Mouse (Mus musculus) thymus, postnatal 0 days (tissue): ENCODE results near the gene Isg20l2. TPM values are rescaled to one million over a fixed set of nuclear protein-coding genes. Genes with fewer than 3 reads are reported as not detected.
A peak's percentile ranks its signal among the peaks of the same experiment; 100 is the strongest.
"Not testable (repeated sequence)": the region's sequence is repeated elsewhere in the genome, so short reads cannot be mapped to it uniquely, and the experiment has no call there.

Experiments used
- DNase-seq: peaks from one replicate; pipeline ENCODE4 v3.0.0-alpha.2; 2015; ENCODE audit warnings: low spot score
- polyA plus RNA-seq: library from polyadenylated mRNA; unstranded; fragments of >200 nt; fragmentation: Nextera tagmentation; extraction: Ambion mirVana; gene quantifications from 2 replicates; pipeline ENCODE4 v1.2.1, GENCODE M21; 2015

Isg20l2 gene
- 58.9 and 61.4 TPM in 2 replicates for polyA plus RNA-seq

- peak; percentile 97 for DNase-seq
Observed at GRCm38 (mm10) chr3:87930078-87930795, at the start of gene Isg20l2, which contains the start of gene Rrnad1. Isg20l2 (plus strand) TSS chr3:87930314. Rrnad1 (minus strand) TSS chr3:87930717.

GRCm38 (mm10) chr3:87884291-87884690 lies 45.8 kb upstream of the Isg20l2 start:
- DNase-seq = no peak

DNA sequence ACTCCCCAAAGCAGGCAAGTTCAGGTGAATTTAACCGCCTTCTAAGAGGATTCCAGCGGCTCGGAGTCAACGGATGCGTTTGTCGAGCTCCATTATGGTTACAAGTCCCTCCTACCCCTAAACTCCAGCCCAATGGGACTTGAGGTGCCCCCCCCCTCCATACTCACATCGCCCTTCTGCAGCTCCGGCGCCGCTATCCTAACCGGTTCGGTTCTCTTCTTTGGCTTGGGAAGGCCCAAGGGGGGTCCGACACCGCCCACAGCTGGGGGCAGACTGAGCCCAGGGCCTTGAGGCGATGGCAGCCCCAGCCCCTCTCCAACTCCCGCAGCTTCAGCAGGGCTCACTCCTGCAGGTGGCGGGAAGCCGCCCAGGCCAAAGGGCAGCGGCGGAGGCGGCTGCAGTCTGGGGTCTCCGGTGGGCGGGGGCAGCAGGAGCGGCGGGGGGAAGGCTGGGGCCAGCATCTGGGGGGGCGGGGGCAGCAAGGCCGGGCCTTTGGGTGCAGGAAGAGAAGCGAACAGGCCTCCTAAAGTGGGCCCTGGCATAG lies 45.3 kb upstream of the Isg20l2 start:
- DNase-seq = peak; percentile 42

- peak; percentile 98 for DNase-seq
Observed at GRCm38 (mm10) chr3:87885281-87886003, 44.7 kb upstream of the Isg20l2 start, which contains the start of gene Prcc. Prcc (minus strand) TSS chr3:87885608.

DNA sequence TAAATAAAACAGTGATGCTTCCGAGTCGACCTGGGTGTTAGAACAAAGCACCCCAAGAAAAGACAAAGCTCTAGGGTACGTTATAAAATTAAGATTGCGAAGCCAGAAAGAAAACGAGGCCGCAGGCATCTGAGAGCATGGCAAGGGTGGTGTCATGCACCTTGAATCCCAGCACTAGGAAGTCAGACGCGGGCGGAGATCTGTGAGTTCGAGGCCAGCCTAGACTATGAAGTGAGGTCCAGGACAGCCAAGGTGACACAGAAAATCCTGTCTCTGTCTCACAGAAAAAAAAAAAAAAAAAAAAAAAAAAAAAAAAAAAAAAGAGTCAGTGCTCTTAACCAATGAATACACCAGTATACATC lies 44.1 kb upstream of the Isg20l2 start:
- no peak for DNase-seq

- peak; percentile 7 for DNase-seq
Observed at GRCm38 (mm10) chr3:87886416-87886815, 43.7 kb upstream of the Isg20l2 start.

GRCm38 (mm10) chr3:87887400-87887799 lies 42.7 kb upstream of the Isg20l2 start:
- not testable (repeated sequence) for DNase-seq

GRCm38 (mm10) chr3:87891481-87891880 lies 38.6 kb upstream of the Isg20l2 start:
- DNase-seq = no peak

- no peak for DNase-seq
Observed at GRCm38 (mm10) chr3:87893367-87893905, 36.7 kb upstream of the Isg20l2 start.

- DNase-seq = no peak
Observed at GRCm38 (mm10) chr3:87899266-87899665, 30.8 kb upstream of the Isg20l2 start.

DNA sequence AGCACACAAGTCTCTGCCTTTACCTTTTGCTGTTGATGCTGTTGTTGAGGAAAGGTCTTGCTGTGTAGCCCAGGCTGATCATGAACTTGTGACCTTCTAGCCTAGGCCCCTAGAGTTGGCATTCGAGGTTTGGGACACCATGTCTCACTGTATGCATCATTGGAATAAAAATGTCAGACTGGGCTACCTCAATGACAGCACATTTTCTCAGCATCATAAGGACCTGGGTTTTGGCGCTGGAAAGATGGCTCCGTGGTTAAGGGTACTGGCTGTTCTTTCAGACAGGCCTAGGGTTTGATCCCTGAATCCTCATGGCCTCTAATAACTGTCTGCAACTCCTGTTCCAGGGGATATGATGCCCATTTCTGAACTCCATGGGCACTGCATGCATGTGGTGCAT lies 30.3 kb upstream of the Isg20l2 start:
- DNase-seq = no peak

- no peak for DNase-seq
Observed at GRCm38 (mm10) chr3:87901036-87901624, 29.0 kb upstream of the Isg20l2 start.

DNA sequence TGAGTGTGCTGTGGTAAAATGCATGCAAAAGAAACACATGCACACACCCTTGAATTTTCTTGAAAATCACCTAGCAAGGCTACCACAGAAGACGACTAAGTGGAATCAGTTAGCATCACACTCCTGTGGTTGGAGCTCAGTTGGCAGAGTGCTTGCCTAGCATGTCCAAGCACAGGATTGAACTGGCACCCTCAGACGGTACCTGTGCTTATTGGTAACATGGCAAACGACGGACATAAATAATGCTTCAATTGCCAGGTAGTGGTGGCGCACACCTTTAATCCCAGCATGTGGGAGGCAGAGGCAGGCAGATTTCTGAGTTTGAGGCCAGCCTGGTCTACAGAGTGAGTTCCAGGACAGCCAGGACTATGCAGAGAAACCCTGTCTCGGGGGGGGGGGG lies 28.2 kb upstream of the Isg20l2 start:
- not testable (repeated sequence) for DNase-seq

DNA sequence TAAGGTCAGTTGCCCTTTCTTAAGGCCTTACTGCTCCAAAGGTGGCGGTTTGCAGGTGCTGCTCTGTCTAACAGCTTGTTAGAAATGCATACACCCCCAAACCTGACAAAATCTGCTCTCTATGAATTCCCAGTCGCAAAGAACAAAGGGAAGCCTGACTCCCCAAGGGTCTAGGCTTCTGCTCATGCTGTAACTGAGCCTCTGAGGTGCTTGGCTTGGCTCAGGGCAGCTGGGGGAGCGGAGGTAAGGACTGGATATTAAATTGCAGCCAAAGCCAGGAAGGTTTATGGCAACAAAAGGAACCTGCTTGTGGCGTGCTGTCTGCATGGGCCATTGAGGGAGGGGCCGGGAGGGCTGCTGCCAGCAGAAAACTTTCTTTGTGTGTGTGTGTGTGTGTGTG lies 26.3 kb upstream of the Isg20l2 start:
- no peak for DNase-seq

GRCm38 (mm10) chr3:87905880-87906485 lies 24.1 kb upstream of the Isg20l2 start, which contains the start of gene Hdgf:
Hdgf (plus strand) TSS chr3:87906321.
- DNase-seq = peak; percentile 97

GRCm38 (mm10) chr3:87906601-87906980 lies 23.5 kb upstream of the Isg20l2 start:
- no peak for DNase-seq

DNA sequence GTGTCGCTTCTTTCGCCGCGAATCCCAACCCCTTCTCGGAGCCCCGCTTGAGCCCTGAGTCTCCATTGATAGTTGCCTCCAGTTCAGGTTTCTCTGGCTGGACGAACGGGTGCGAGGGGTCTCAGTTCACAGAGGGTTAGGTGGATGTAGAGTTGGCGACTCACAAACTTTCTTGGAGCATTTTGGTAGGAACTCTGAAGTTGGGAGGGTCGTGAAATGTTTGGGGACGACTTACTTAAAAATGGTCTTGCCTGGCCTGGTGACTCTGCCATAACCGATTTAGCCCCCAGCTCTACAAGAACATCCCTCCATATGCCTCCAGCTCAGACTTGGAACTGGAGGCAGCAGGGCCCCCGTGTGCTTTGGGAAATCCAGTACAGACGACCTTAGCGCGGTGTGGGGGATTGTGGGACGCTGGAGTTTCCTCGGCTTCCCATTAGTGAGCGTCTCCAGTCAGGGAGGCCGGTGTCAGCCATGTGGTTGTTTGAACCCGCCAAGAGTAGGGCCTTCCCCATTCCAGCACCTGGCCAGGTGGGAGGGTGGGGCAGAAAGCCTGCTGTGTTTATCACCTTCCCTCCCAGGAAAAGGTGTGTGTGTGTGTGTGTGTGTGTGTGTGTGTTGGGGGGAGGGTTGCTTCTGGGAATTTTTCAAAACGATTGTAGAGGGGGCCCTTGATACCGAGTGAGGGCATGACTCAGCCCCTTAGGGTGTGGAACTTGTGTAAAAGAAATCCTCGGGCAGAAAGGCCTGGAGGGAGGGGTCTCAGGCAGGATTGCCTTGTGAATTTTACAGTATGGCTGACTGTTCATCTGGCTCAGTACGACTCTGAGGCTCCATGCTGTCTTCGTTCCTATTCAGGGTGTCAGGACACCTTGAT lies 22.9 kb upstream of the Isg20l2 start:
- peak; percentile 32 for DNase-seq

- DNase-seq = no peak
Observed at GRCm38 (mm10) chr3:87907906-87908305, 22.2 kb upstream of the Isg20l2 start.

GRCm38 (mm10) chr3:87909381-87909780 lies 20.7 kb upstream of the Isg20l2 start:
- DNase-seq = no peak

- no peak for DNase-seq
Observed at GRCm38 (mm10) chr3:87909874-87910273, 20.2 kb upstream of the Isg20l2 start.
